Mouse (Mus musculus) telencephalon, adult 2 months (tissue): ENCODE data around the gene Sh3bp5.
A peak's percentile ranks its signal among the peaks of the same experiment; 100 is the strongest.

ENCODE experiments used
- DNase-seq: peaks from one replicate; pipeline ENCODE4 v3.0.0-alpha.2; 2011; ENCODE audit warnings: low read depth, low spot score

Sh3bp5 gene

GRCm38 (mm10) chr14:31433851-31434360 lies 2.0 kb downstream of the Sh3bp5 start:
- no peak for DNase-seq

GRCm38 (mm10) chr14:31433126-31433525 lies 2.8 kb downstream of the Sh3bp5 start:
- no peak for DNase-seq

- no peak for DNase-seq
Observed at GRCm38 (mm10) chr14:31432424-31432823, 3.5 kb downstream of the Sh3bp5 start.

- DNase-seq, result no peak
Observed at GRCm38 (mm10) chr14:31431789-31432330, 4.0 kb downstream of the Sh3bp5 start.

GRCm38 (mm10) chr14:31429004-31429395 lies 6.9 kb downstream of the Sh3bp5 start:
- no peak for DNase-seq

GRCm38 (mm10) chr14:31428211-31429003 lies 7.5 kb downstream of the Sh3bp5 start:
- peak; percentile 77 for DNase-seq

GRCm38 (mm10) chr14:31422961-31423791 lies 12.7 kb downstream of the Sh3bp5 start:
- no peak for DNase-seq

GRCm38 (mm10) chr14:31422395-31422794 lies 13.5 kb downstream of the Sh3bp5 start:
- DNase-seq, result no peak

GRCm38 (mm10) chr14:31421509-31422295 lies 14.2 kb downstream of the Sh3bp5 start:
- DNase-seq, result no peak

GRCm38 (mm10) chr14:31420985-31421384 lies 14.9 kb downstream of the Sh3bp5 start:
- DNase-seq, result no peak

- no peak for DNase-seq
Observed at GRCm38 (mm10) chr14:31420562-31420961, 15.3 kb downstream of the Sh3bp5 start.

GRCm38 (mm10) chr14:31420135-31420534 lies 15.7 kb downstream of the Sh3bp5 start:
- no peak for DNase-seq

GRCm38 (mm10) chr14:31419279-31419678 lies 16.6 kb downstream of the Sh3bp5 start:
- DNase-seq, result no peak

GRCm38 (mm10) chr14:31416835-31417549 lies 18.9 kb downstream of the Sh3bp5 start:
- DNase-seq, result no peak

- no peak for DNase-seq
Observed at GRCm38 (mm10) chr14:31416411-31416810, 19.5 kb downstream of the Sh3bp5 start.

GRCm38 (mm10) chr14:31414967-31415376 lies 20.9 kb downstream of the Sh3bp5 start:
- no peak for DNase-seq

- DNase-seq, result no peak
Observed at GRCm38 (mm10) chr14:31414235-31414966, 21.5 kb downstream of the Sh3bp5 start.

- no peak for DNase-seq
Observed at GRCm38 (mm10) chr14:31413475-31414086, 22.3 kb downstream of the Sh3bp5 start.

GRCm38 (mm10) chr14:31412651-31413056 lies 23.2 kb downstream of the Sh3bp5 start:
- no peak for DNase-seq

- DNase-seq, result peak; percentile 84
Observed at GRCm38 (mm10) chr14:31410737-31411136, 25.1 kb downstream of the Sh3bp5 start.
